Mouse (Mus musculus) heart, embryonic 14.5 days (tissue): Measurements from ENCODE around the gene Sec61b. TPM values are rescaled to one million over a fixed set of nuclear protein-coding genes. Genes with fewer than 3 reads are reported as not detected.
A peak's percentile ranks its signal among the peaks of the same experiment; 100 is the strongest.

Experiments
- ATAC-seq: fragments of 200-750 bp; cut with Nextera tagmentation; 2 replicates; pipeline ENCODE4 v1.8.0; 2017; ENCODE audit warnings: low read depth, moderate TSS enrichment; ENCODE audit not compliant: insufficient number of reproducible peaks, insufficient read depth, low FRiP score
- H3K27ac ChIP-seq, 2 experiments: fragments of 200-500 bp in 1 of 2; fragments of 300-500 bp in 1 of 2; sonication (generic) in 1 of 2; replicated peaks in 1 of 2; 2 replicates each; pipeline ENCODE4 v1.5.1; 2012 to 2014; ENCODE audit warnings: low read depth in 2 of 2, low read length in 2 of 2, control low read depth in 1 of 2, mild to moderate bottlenecking in 1 of 2, mixed read lengths in 1 of 2; ENCODE audit not compliant: control insufficient read depth in 1 of 2, insufficient read depth in 1 of 2
- H3K27me3 ChIP-seq: fragments of 300-500 bp; sonication (generic); 2 replicates; pipeline ENCODE4 v1.6.1; 2014; ENCODE audit warnings: mild to moderate bottlenecking, low read length, control low read depth; ENCODE audit not compliant: control insufficient read depth, insufficient read depth
- H3K36me3 ChIP-seq: fragments of 300-500 bp; sonication (generic); 2 replicates; pipeline ENCODE4 v1.6.1; 2014; ENCODE audit warnings: mild to moderate bottlenecking, control low read depth, low read length, mixed read lengths; ENCODE audit not compliant: control insufficient read depth, insufficient read depth
- H3K4me1 ChIP-seq, 2 experiments: fragments of 200-500 bp in 1 of 2; fragments of 300-500 bp in 1 of 2; sonication (generic) in 1 of 2; 2 replicates each; pipeline ENCODE4 v1.6.1; 2012 to 2014; ENCODE audit warnings: low read length in 2 of 2, control low read depth in 1 of 2, mixed read lengths in 1 of 2; ENCODE audit not compliant: control insufficient read depth in 2 of 2, insufficient read depth in 2 of 2
- H3K4me2 ChIP-seq: fragments of 300-500 bp; sonication (generic); 2 replicates; pipeline ENCODE4 v1.6.1; 2014; ENCODE audit warnings: mild to moderate bottlenecking, low read length
- H3K4me3 ChIP-seq, 2 experiments: fragments of 200-500 bp in 1 of 2; fragments of 300-500 bp in 1 of 2; sonication (generic) in 1 of 2; 2 replicates each; pipeline ENCODE4 v1.5.1; 2012 to 2014; ENCODE audit warnings: low read length in 2 of 2, mild to moderate bottlenecking in 2 of 2, control low read depth in 1 of 2, low read depth in 1 of 2, moderate library complexity in 1 of 2; ENCODE audit not compliant: control insufficient read depth in 1 of 2, insufficient read depth in 1 of 2
- H3K9ac ChIP-seq: fragments of 300-500 bp; sonication (generic); 2 replicates; pipeline ENCODE4 v1.6.1; 2014; ENCODE audit warnings: mild to moderate bottlenecking, low read length
- H3K9me3 ChIP-seq: fragments of 300-500 bp; sonication (generic); 2 replicates; pipeline ENCODE4 v1.6.1; 2016; ENCODE audit warnings: low read length, control low read depth; ENCODE audit not compliant: control insufficient read depth
- WGBS: fragments of 180-500 bp; shearing (Covaris S2); extraction: QIAGEN DNeasy Blood & Tissue Kit; methylation state at CpG from one replicate; pipeline ENCODE4 v1.1.7; 2014; 5-methylcytosine and 5-hydroxymethylcytosine counted together
- polyA plus RNA-seq: library from polyadenylated mRNA; unstranded; fragments of >200 nt; fragmentation: Nextera tagmentation; extraction: Ambion mirVana; gene quantifications from 2 replicates; pipeline ENCODE4 v1.2.1, GENCODE M21; 2014

Sec61b gene
- polyA plus RNA-seq, 1 experiment from 2014 or later: 156 TPM

DNA sequence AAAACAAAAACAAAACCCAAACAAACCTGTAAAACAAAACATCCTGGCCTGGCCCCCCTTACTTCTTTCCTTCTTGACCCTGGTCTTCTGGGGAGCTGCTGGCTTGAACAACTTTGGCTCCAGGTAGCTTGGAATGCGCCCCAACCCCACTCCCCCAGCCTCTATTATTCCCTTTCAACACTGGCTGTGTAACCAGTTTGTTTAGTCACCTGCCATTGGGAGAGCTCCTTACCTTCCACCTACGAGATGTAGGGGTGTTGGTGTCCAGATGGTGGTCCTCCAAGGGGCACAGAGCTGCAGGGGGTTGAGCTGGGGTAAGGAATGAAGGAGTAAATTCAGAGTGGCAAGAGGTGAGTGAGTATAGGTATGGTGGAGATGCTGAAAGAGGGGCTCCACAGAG, 7.3 kb upstream of the Sec61b start:
- Histone ChIP-seq H3K36me3 (peaks cover 50% of the 10 kb centered on the region), H3K9ac (no peak overlapping the region), H3K4me2 (no peak overlapping the region), H3K4me3 (no peak overlapping the region), H3K9me3 (peaks cover 14% of the 10 kb centered on the region; the same call in 1 of the 2 replicates), H3K4me1 (peaks cover 0 to under 1% of the 10 kb centered on the region in 2 experiments; a peak in 1 of 4 replicates), H3K27me3 (no peaks in the 10 kb centered on the region), H3K27ac (no peak overlapping the region)
- 89% methylated on average over 2 of the region's 2 CpGs for WGBS
- ATAC-seq: no peak

DNA sequence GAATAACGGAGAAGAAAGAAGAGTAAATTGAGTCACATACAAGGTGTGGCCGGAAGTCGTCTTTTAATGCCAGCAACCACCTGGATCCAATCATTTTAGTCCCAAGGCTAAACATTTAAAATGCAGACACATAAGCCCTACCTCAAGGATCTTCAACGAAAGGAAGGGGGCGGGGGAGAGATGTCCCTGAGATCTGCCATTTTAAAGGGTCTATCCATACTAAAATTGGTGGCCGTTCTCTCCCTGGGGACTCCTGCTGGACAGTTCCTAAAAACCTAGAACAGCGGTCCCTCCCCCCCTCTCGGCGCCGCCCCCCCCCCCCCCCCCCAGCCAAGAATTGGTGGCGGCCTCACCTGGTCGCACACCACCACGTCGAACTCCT, 881 bp upstream of the Sec61b start:
- ATAC-seq: no peak
- H3K4me1 ChIP-seq: peaks cover 2 to 24% of the 10 kb centered on the region in 2 experiments; a peak in 3 of 4 replicates
- H3K9me3 ChIP-seq: 0 out of 2 replicates have a peak, but pooled peaks cover 2% of the 10 kb centered on the region
- peaks cover 68% of the 10 kb centered on the region for H3K36me3 ChIP-seq
- 5% methylated on average over 12 of the region's 14 CpGs for WGBS
- peak overlapping the region; percentile 94 to 96 for H3K27ac ChIP-seq
- H3K4me3 ChIP-seq: peak overlapping the region; percentile 89 to 96
- no peaks in the 10 kb centered on the region for H3K27me3 ChIP-seq
- peak overlapping the region; percentile 73 for H3K4me2 ChIP-seq
- peak overlapping the region; percentile 89 for H3K9ac ChIP-seq

DNA sequence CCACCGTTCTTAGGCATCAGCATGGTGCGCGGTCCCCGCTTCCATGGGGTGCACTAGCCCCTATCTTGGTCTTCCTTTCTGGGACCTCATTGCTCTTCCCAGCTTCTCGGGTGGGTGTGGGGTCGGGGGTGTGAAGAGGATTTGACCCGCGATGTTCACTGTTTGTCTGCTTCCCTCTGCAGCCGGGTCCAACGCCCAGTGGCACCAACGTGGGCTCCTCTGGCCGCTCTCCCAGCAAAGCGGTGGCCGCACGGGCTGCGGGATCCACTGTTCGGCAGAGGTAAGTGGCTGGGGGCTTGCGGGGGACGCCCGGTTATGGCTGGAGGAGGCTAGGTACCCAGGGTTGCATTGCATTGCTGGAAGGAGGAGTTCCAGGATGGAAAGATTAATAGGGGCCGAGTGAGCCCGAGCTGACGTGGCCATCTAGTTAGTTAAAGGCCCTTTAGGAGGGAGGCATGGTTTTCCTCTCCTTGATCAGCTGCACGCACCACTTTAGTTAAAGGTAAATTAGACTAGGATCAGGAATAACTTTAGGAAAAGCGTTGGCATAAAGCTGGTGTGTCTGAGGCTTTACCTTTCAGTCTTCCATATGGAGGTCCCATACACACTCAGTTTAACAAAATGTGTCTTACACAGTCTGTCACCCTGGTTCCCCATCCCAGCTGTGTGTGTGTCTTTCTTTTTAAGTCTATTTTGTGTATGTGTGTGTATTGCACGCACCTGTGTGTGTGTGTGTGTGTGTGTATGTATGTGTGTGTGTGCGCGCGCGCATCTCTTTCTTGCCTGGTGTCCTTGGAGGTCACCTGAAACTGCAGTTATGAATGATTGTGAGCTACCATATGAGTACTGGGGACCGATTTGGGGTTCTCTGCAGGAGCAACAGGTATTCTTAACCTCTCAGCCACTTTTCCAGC, 529 bp downstream of the Sec61b start:
- H3K4me3 ChIP-seq: peak overlapping the region; percentile 89 to 96
- peak overlapping the region; percentile 84 to 94 for H3K27ac ChIP-seq
- H3K36me3 ChIP-seq: peaks cover 67% of the 10 kb centered on the region
- WGBS: 12% methylated on average over 31 of the region's 31 CpGs
- peak; percentile 3; the same call in 1 of the 2 replicates for ATAC-seq
- H3K9ac ChIP-seq: peak overlapping the region; percentile 89
- H3K27me3 ChIP-seq: no peaks in the 10 kb centered on the region
- peak overlapping the region; percentile 73 for H3K4me2 ChIP-seq
- H3K4me1 ChIP-seq: peaks cover 2 to 24% of the 10 kb centered on the region in 2 experiments; a peak in 3 of 4 replicates
- no peaks in the 10 kb centered on the region for H3K9me3 ChIP-seq

DNA sequence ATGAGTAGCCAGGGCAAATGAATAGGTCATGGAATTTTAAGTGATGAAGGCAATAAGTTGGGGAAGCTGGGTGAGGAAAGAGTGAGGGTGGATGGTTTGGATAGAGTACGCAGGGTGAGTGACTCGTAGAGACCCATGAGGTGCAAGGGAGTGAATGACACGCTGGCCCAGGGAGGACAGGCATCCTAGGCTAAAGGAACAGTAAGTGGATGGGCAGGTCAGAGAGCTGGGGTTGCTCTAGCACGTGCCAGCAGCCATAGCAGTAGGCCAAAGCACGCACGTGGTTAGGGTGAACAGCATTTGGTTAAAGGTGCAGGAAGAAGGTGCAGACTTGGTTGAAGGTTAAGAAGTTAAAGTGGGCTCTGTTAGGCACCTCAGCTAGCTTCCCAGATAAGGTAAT, 3.1 kb downstream of the Sec61b start:
- Histone ChIP-seq H3K4me2 (no peak overlapping the region), H3K4me3 (no peak overlapping the region), H3K4me1 (peaks cover 2 to 21% of the 10 kb centered on the region in 2 experiments; a peak in 3 of 4 replicates), H3K36me3 (peaks cover 67% of the 10 kb centered on the region), H3K27ac (no peak overlapping the region), H3K9me3 (no peaks in the 10 kb centered on the region), H3K9ac (no peak overlapping the region), H3K27me3 (no peaks in the 10 kb centered on the region)
- WGBS: 86% methylated on average over 6 of the region's 6 CpGs
- no peak for ATAC-seq

DNA sequence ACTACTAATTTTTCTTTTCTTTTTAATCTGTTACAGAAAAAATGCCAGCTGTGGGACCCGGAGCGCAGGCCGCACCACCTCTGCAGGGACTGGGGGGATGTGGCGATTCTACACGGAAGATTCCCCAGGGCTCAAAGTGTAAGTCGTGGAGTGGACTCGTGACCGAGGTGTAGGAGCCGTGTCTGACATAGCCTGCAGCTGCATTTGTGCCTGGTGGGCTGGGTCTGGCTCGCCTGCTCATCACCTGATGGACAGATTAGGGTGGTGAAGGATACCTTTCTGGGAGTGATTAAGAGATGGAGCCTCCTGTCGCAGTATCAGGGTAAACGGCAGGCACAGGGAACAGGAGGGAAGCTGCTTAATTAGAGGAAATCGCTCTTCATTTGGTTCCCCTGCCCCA, 5.6 kb downstream of the Sec61b start:
- 91% methylated on average over 13 of the region's 13 CpGs for WGBS
- H3K4me1 ChIP-seq: peaks cover 0 to 11% of the 10 kb centered on the region in 2 experiments; a peak in 2 of 4 replicates
- H3K9ac ChIP-seq: no peak overlapping the region
- no peak overlapping the region for H3K27ac ChIP-seq
- H3K4me3 ChIP-seq: no peak overlapping the region
- H3K27me3 ChIP-seq: no peaks in the 10 kb centered on the region
- no peak overlapping the region for H3K4me2 ChIP-seq
- no peaks in the 10 kb centered on the region for H3K9me3 ChIP-seq
- H3K36me3 ChIP-seq: peaks cover 86% of the 10 kb centered on the region
- ATAC-seq: no peak

DNA sequence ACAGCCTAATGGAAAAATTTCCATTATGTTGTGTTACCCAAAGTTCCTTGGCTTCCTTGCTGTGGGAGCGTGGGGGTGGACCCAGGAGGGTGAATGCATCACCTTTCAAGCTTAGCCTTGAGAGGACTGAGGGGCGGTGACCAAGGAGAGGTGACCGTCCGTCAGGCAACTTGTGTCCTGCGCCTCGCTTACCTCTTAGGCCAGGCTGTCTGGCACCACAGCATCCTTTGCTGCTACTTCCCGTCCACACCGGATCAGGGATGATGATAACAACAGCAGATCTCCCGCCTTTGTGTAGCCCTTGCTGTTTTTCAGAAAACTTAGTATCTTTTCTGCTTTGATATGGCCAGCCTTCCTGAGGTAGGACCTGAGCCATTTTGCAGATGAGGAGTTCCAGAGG, 6.1 kb downstream of the Sec61b start:
- peaks cover 0 to 6% of the 10 kb centered on the region in 2 experiments; a peak in 2 of 4 replicates for H3K4me1 ChIP-seq
- H3K4me3 ChIP-seq: no peak overlapping the region
- H3K27ac ChIP-seq: no peak overlapping the region
- H3K4me2 ChIP-seq: no peak overlapping the region
- ATAC-seq: no peak
- H3K27me3 ChIP-seq: no peaks in the 10 kb centered on the region
- H3K9ac ChIP-seq: no peak overlapping the region
- peaks cover 86% of the 10 kb centered on the region for H3K36me3 ChIP-seq
- H3K9me3 ChIP-seq: no peaks in the 10 kb centered on the region
- 86% methylated on average over 9 of the region's 9 CpGs for WGBS

DNA sequence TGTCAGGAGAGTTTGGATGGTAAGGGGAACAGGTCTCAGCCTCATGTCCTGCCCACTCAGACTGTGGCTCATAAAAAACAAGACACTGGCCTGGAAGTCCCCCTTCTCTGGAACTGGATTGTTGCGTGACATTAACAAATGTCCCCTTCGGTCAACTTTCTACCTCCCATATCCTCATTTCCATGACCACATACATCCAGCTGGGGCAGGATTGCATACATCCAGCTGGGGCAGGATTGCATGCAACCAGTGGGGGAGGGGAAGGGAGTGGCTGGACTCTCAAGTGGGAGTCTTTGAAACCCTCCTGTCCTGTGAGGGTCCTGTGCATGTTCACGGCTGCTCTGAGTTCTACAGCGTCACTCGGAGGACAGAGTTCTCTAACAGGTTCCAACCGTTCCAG, 16.8 kb downstream of the Sec61b start:
- 79% methylated on average over 6 of the region's 6 CpGs for WGBS
- no peaks in the 10 kb centered on the region for H3K9me3 ChIP-seq
- no peak for ATAC-seq
- no peak overlapping the region for H3K9ac ChIP-seq
- no peak overlapping the region for H3K27ac ChIP-seq
- no peak overlapping the region for H3K4me2 ChIP-seq
- H3K4me3 ChIP-seq: no peak overlapping the region
- no peaks in the 10 kb centered on the region for H3K36me3 ChIP-seq
- no peaks in the 10 kb centered on the region for H3K4me1 ChIP-seq
- H3K27me3 ChIP-seq: no peaks in the 10 kb centered on the region
